Mouse (Mus musculus) embryonic fibroblast, embryonic 13.5 days (primary cell): ENCODE data around the gene Olfr1447.

Experiments
- CTCF ChIP-seq: IDR thresholded peaks from 2 replicates; pipeline ENCODE4 v1.5.1; 2011; ENCODE audit warnings: mild to moderate bottlenecking, control low read depth, low read length, moderate library complexity, borderline replicate concordance; ENCODE audit not compliant: insufficient read depth
- POLR2A ChIP-seq: IDR thresholded peaks from 2 replicates; pipeline ENCODE4 v1.6.1; 2011; ENCODE audit warnings: low read depth, mild to moderate bottlenecking, control low read depth, low read length, moderate library complexity

GRCm38 (mm10) chr19:12930540-12930939 is 27.0 kb upstream of the Olfr1447 start, which contains the start of gene Olfr1449:
- TF ChIP-seq POLR2A (no peak), CTCF (no peak)
